Mouse (Mus musculus) liver, embryonic 11.5 days (tissue): ENCODE measurements at regions not wholly inside any gene's neighbourhood (a gene's known extent, or its start where the extent isn't known, plus 50 kb on each side); places are given as distances from the start of the nearest gene placed in this dataset.

Experiments used
- ATAC-seq: fragments of 200-750 bp; cut with Nextera tagmentation; replicated peaks from 2 replicates; pipeline ENCODE4 v1.8.0; 2017; ENCODE audit warnings: moderate number of reproducible peaks, mild to moderate bottlenecking, moderate TSS enrichment, moderate library complexity; ENCODE audit not compliant: low FRiP score
- DNase-seq: peaks from one replicate; pipeline ENCODE4 v3.0.0-alpha.2; 2017; ENCODE audit warnings: low spot score
- H3K27ac ChIP-seq: fragments of 300-500 bp; sonication (generic); 2 replicates; pipeline ENCODE4 v1.5.1; 2014; ENCODE audit warnings: mild to moderate bottlenecking, low read depth, low read length, control low read depth
- H3K27me3 ChIP-seq: fragments of 300-500 bp; sonication (generic); replicated peaks from 2 replicates; pipeline ENCODE4 v1.6.1; 2014; ENCODE audit warnings: low read length, mixed read lengths; ENCODE audit not compliant: control insufficient read depth, insufficient read depth
- H3K36me3 ChIP-seq: fragments of 300-500 bp; sonication (generic); 2 replicates; pipeline ENCODE4 v1.6.1; 2014; ENCODE audit warnings: mild to moderate bottlenecking, low read length, moderate library complexity, mixed read lengths; ENCODE audit not compliant: control insufficient read depth, insufficient read depth
- H3K4me1 ChIP-seq: fragments of 300-500 bp; sonication (generic); replicated peaks from 2 replicates; pipeline ENCODE4 v1.6.1; 2014; ENCODE audit warnings: low read length, mixed read lengths; ENCODE audit not compliant: control insufficient read depth, insufficient read depth
- H3K4me2 ChIP-seq: fragments of 300-500 bp; sonication (generic); 2 replicates; pipeline ENCODE4 v1.6.1; 2014; ENCODE audit warnings: mild to moderate bottlenecking, control low read depth, moderate library complexity
- H3K4me3 ChIP-seq: fragments of 300-500 bp; sonication (generic); 2 replicates; pipeline ENCODE4 v1.5.1; 2014; ENCODE audit warnings: low read depth, low read length, control low read depth
- H3K9ac ChIP-seq: fragments of 300-500 bp; sonication (generic); 2 replicates; pipeline ENCODE4 v1.6.1; 2014; ENCODE audit warnings: low read depth, low read length, control low read depth
- H3K9me3 ChIP-seq: fragments of 300-500 bp; sonication (generic); 2 replicates; pipeline ENCODE4 v1.6.1; 2016; ENCODE audit warnings: low read length, inconsistent platforms, mixed read lengths; ENCODE audit not compliant: control insufficient read depth

DNA sequence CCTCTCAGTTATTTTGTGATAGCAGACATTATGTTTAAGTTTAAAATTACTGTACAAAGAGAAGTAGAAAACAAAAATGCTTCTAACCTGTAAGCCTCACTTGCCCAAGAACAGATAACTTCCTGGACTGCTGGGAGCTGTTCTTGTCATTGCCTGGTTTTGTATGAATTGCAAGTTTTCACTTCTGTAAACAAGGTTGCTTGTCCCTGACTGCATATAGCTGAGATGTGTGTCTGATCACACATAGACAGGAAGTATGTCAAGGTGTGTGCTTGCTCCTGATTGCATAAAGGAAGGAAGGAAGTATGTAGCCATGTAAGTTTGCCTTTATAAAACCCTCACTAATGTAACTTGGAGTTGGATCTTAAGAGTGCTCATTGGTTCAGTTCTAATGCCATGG, 118.5 kb upstream of the Xrcc4 start:
- Histone ChIP-seq H3K9ac (no peak overlapping the region), H3K9me3 (no peaks in the 10 kb centered on the region), H3K4me2 (no peak overlapping the region), H3K27me3 (no peaks in the 10 kb centered on the region), H3K4me1 (no peaks in the 10 kb centered on the region), H3K36me3 (no peaks in the 10 kb centered on the region), H3K27ac (no peak overlapping the region), H3K4me3 (no peak overlapping the region)
- no peak for ATAC-seq
- DNase-seq, result no peak
